Mouse (Mus musculus): Measurements from ENCODE around the gene Pfkfb2. TPM values are rescaled to one million over a fixed set of nuclear protein-coding genes. Genes with fewer than 3 reads are reported as not detected.

Gene Pfkfb2
- polyA plus RNA-seq, 1 experiment from 2014 or later, result 9.5 TPM

Other genes with a start within 250 kb of the Pfkfb2 start
- not detected in 2 replicates for gene Zp3r, start 99.6 kb downstream of the Pfkfb2 start, polyA plus RNA-seq (2014; fragmentation: Nextera tagmentation; extraction: Ambion mirVana)
- 0.04 TPM in 1 of 2 replicates, not detected in the other for gene C4bp, start 67.6 kb downstream of the Pfkfb2 start, polyA plus RNA-seq (2014; fragmentation: Nextera tagmentation; extraction: Ambion mirVana)
- not detected in 2 replicates for gene Gm29427, start 13.5 kb downstream of the Pfkfb2 start, polyA plus RNA-seq (2014; fragmentation: Nextera tagmentation; extraction: Ambion mirVana)
- gene Yod1, start 11.9 kb downstream of the Pfkfb2 start, polyA plus RNA-seq (2014; fragmentation: Nextera tagmentation; extraction: Ambion mirVana), result 11.7 and 13.6 TPM in 2 replicates
- 0.29 and 0.37 TPM in 2 replicates for gene AA986860, start 2.7 kb upstream of the Pfkfb2 start, polyA plus RNA-seq (2014; fragmentation: Nextera tagmentation; extraction: Ambion mirVana)
- gene Fcamr, start 71.6 kb upstream of the Pfkfb2 start, polyA plus RNA-seq (2014; fragmentation: Nextera tagmentation; extraction: Ambion mirVana), result not detected in 2 replicates
- gene Pigr, start 97.4 kb upstream of the Pfkfb2 start, polyA plus RNA-seq (2014; fragmentation: Nextera tagmentation; extraction: Ambion mirVana), result not detected in 2 replicates
- gene Fcmr, start 136.4 kb upstream of the Pfkfb2 start, polyA plus RNA-seq (2014; fragmentation: Nextera tagmentation; extraction: Ambion mirVana), result 0.27 TPM in 1 of 2 replicates, not detected in the other
- not detected in 2 replicates for gene Il24, start 158.2 kb upstream of the Pfkfb2 start, polyA plus RNA-seq (2014; fragmentation: Nextera tagmentation; extraction: Ambion mirVana)
- gene Il20, start 182.2 kb upstream of the Pfkfb2 start, polyA plus RNA-seq (2014; fragmentation: Nextera tagmentation; extraction: Ambion mirVana), result not detected in 2 replicates
- gene Il19, start 210.9 kb upstream of the Pfkfb2 start, polyA plus RNA-seq (2014; fragmentation: Nextera tagmentation; extraction: Ambion mirVana), result not detected in 2 replicates